Mouse (Mus musculus): Measurements from ENCODE around the gene Carm1. TPM values are rescaled to one million over a fixed set of nuclear protein-coding genes. Genes with fewer than 3 reads are reported as not detected.

Carm1 gene
- polyA plus RNA-seq, 1 experiment from 2014 or later: 76.5 TPM

DNA sequence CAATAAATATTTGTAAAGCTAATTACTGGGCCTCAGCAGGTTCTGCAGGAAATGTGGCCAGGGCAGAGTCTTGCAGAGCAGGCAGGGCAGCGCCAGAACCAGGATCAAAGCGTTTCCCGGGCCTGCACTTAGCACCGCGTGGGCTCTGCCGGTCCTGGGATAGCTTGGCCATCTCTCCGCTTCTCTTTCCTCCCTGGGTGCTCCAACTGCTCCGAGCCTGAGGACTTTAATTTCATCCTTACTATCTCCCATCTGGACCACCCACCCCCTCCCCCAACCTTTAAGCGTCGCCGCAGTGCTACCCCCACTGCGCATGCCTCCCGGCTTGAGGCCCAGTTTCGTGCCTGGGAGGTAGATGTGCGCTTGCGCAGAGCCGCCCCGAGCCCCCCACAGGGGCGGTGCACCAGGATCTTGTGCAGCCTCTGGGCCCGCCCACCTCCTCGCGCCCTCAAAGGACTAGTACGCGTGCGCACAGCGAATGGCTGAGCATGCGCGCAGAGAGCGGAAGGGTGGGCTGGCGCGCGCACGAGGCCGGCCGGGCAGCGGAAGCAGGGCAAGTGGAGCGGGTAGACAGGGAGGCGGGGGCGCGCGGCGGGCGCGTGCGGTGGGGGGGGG, 69.0 kb downstream of the Carm1 start, which contains the start of gene Smarca4:
Gene Smarca4 (plus strand): TSS at position 553 of the 615 bp plus-strand sequence.
- ATAC-seq (ENCODE audit: insufficient read depth) (peak; percentile 95), DNase-seq (peak; percentile 100)
- peak within 1 kb of the TSS; percentile 89 for H3K9ac ChIP-seq
- peak within 1 kb of the TSS; percentile 95 for H3K27ac ChIP-seq (ENCODE audit: low read depth)
- H3K9me3 ChIP-seq (ENCODE audit: low read depth, low read length): no peaks in the 10 kb centered on the region
- H3K4me1 ChIP-seq (ENCODE audit: insufficient read depth): peaks cover 3% of the 10 kb centered on the region; the same call in 1 of the 2 replicates
- H3K4me2 ChIP-seq: peak within 1 kb of the TSS; percentile 80
- peak within 1 kb of the TSS; percentile 80 for H3K4me3 ChIP-seq (ENCODE audit: low read depth, low read length)
- H3K36me3 ChIP-seq (ENCODE audit: insufficient read depth): peaks cover 15% of the 10 kb centered on the region; the same call in 1 of the 2 replicates
- TF ChIP-seq CTCF (IDR thresholded peaks at IDR 0.05; ENCODE audit: low read depth): no peak
- H3K27me3 ChIP-seq (ENCODE audit: insufficient read depth, low read length): no peaks in the 10 kb centered on the region
- under 1% methylated on average over 45 of the region's 45 CpGs for WGBS

DNA sequence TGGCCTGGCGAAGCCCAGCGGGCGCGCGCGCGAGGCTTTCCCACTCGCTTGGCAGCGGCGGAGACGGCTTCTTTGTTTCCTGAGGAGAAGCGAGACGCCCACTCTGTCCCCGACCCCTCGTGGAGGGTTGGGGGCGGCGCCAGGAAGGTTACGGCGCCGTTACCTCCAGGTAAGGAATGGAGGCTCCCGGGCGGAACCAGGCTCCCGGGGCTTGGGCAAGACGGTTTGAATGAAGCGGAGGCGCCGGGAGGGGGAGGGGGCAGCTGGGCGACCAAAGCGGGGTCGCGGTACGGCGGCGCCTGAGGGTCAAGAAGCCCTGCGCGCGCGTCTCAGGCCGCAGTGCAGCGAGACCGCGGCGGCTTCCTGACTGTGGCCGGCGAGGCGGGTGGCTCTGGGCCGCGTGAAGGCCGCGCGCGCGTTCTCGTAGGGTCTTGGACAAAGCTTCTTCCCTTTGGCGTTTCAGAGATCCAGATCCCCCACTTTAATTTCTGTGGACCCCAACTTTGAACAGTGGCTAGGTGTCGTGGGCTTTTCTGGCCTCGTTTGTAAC, 69.6 kb downstream of the Carm1 start:
- WGBS: under 1% methylated on average over 57 of the region's 57 CpGs
- Histone ChIP-seq H3K9ac (peak overlapping the region; percentile 89), H3K36me3 (ENCODE audit: insufficient read depth) (peaks cover 15% of the 10 kb centered on the region; the same call in 1 of the 2 replicates), H3K4me1 (ENCODE audit: insufficient read depth) (peaks cover 3% of the 10 kb centered on the region; the same call in 1 of the 2 replicates), H3K4me3 (ENCODE audit: low read depth, low read length) (peak overlapping the region; percentile 80), H3K27me3 (ENCODE audit: insufficient read depth, low read length) (no peaks in the 10 kb centered on the region), H3K27ac (ENCODE audit: low read depth) (peak overlapping the region; percentile 95), H3K9me3 (ENCODE audit: low read depth, low read length) (no peaks in the 10 kb centered on the region), H3K4me2 (peak overlapping the region; percentile 80)
- TF ChIP-seq CTCF (IDR thresholded peaks at IDR 0.05; ENCODE audit: low read depth): no peak
- peak; percentile 87 for ATAC-seq (ENCODE audit: insufficient read depth)
- peak; percentile 93 for DNase-seq

DNA sequence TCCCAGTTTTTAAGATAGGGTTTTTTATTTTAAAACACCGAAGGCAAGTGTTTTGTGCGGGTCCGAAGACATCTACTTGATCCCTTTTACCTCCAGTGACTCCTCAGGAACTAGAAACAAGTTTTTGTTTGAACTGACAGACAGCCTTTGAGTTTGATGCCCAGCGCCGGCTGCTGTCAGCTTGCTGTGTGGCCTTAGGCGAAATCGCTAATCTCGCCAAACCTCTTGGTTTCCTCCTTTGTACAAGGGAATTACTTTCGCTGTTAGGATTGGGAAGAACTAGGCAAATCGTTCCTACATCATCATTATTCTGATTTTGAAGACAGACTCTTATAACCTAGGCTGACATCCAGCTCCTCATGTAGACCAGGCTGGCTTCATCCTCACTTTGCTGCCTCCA, 70.4 kb downstream of the Carm1 start:
- Histone ChIP-seq H3K4me2 (peak overlapping the region; percentile 80), H3K36me3 (ENCODE audit: insufficient read depth) (peaks cover 15% of the 10 kb centered on the region; the same call in 1 of the 2 replicates), H3K4me3 (ENCODE audit: low read depth, low read length) (peak overlapping the region; percentile 80), H3K27me3 (ENCODE audit: insufficient read depth, low read length) (no peaks in the 10 kb centered on the region), H3K4me1 (ENCODE audit: insufficient read depth) (peaks cover 3% of the 10 kb centered on the region; the same call in 1 of the 2 replicates), H3K27ac (ENCODE audit: low read depth) (peak overlapping the region; percentile 95), H3K9me3 (ENCODE audit: low read depth, low read length) (no peaks in the 10 kb centered on the region), H3K9ac (peak overlapping the region; percentile 89)
- WGBS: 5% methylated on average over 10 of the region's 10 CpGs
- ATAC-seq (ENCODE audit: insufficient read depth): no peak
- TF ChIP-seq CTCF (IDR thresholded peaks at IDR 0.05; ENCODE audit: low read depth): no peak
- DNase-seq: peak; percentile 57

DNA sequence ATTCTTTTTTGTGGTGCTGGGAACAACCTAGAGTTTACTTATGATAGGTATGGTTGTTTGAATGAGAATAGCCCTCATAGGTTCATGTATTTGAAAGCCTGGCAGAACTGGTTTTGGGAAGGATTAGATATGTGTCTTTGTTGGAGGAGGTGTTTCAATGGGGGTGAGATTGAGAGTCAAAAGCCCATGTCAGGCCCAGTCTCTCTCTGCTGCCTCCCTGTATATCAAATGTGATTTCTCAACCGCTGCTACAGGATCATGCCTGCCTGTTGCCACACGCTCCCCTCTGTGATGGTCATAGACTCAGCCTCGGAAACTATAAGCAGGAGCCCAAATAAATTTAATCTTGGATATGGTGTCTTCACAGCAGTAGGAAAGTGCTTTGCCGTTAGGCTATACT, 73.5 kb downstream of the Carm1 start:
- DNase-seq (no peak), ATAC-seq (ENCODE audit: insufficient read depth) (no peak)
- Histone ChIP-seq H3K36me3 (ENCODE audit: insufficient read depth) (peaks cover 18% of the 10 kb centered on the region), H3K4me3 (ENCODE audit: low read depth, low read length) (no peak overlapping the region), H3K27ac (ENCODE audit: low read depth) (no peak overlapping the region), H3K4me2 (no peak overlapping the region), H3K9ac (no peak overlapping the region), H3K27me3 (ENCODE audit: insufficient read depth, low read length) (no peaks in the 10 kb centered on the region), H3K9me3 (ENCODE audit: low read depth, low read length) (no peaks in the 10 kb centered on the region), H3K4me1 (ENCODE audit: insufficient read depth) (peaks cover 3% of the 10 kb centered on the region; the same call in 1 of the 2 replicates)
- WGBS: 78% methylated on average over 4 of the region's 4 CpGs
- no peak for TF ChIP-seq CTCF (IDR thresholded peaks at IDR 0.05; ENCODE audit: low read depth)

DNA sequence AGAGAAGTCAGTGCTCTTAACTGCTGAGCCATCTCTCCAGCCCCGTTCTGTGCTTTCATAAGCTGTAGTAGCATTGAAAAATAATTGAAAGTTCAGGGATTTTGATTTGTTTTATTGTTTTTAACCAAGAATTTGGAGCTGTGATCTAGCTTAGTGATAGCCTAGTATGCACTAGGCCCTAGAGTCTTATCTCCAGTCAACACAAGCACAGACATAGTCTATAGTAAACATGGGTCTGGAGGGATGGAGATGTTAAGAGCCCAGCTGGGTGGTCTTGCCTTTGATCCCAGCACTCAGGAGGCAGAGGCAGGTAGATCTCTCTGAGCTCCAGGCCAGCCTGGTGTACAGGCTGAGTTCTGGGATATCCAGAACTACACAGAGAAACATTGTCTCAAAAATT, 76.0 kb downstream of the Carm1 start:
- Histone ChIP-seq H3K27ac (ENCODE audit: low read depth) (no peak overlapping the region), H3K27me3 (ENCODE audit: insufficient read depth, low read length) (no peaks in the 10 kb centered on the region), H3K4me1 (ENCODE audit: insufficient read depth) (peaks cover 3% of the 10 kb centered on the region; the same call in 1 of the 2 replicates), H3K9me3 (ENCODE audit: low read depth, low read length) (no peaks in the 10 kb centered on the region), H3K4me3 (ENCODE audit: low read depth, low read length) (no peak overlapping the region), H3K36me3 (ENCODE audit: insufficient read depth) (peaks cover 18% of the 10 kb centered on the region), H3K9ac (no peak overlapping the region), H3K4me2 (no peak overlapping the region)
- 94% methylated on average over 1 of the region's 1 CpGs for WGBS
- TF ChIP-seq CTCF (IDR thresholded peaks at IDR 0.05; ENCODE audit: low read depth): no peak
- ATAC-seq (ENCODE audit: insufficient read depth): no peak
- no peak for DNase-seq

DNA sequence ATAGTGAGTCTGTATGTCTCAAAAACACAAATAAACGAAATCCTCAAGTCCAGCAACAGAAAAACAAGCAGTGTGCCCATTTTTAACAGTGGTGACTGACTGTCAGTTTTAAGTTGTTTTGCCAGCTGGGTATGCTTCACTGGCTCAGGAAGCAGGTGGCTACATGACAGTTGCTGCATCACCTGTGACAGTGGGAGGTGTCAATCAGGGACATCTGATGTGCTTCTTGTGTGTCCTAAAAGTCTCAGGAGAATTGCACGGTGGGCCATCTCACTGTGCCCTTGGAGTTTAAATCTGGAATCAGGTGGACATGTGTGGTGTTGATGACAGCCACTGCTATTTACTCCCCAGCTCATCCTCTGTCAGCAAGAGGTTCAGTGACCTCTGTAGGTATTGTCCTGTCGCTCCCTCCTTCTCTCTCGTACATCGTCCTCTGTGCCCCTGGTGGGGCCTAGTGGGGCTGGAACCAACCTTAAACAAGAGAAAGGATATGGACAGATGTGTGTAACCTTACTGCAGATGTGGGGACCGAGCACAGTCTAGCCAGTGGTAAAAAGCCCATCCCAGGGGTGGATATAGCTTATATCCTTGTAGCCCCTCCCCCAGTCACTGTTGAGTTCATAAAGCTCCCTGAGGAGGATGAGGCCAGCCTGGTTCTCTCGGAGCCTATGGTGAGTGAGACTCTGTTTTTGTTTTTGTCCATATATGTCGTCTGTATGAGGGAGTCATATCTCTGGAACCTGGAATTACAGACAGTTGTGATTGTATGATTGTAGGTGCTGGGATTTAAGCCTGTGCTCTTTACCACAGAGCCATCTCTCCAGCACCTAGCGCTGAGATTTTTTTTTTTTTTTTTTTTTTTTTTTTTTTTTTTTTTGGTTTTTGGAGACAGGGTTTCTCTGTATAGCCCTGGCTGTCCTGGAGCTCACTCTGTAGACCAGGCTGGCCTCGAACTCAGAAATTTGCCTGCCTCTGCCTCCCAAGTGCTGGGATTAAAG, 78.9 kb downstream of the Carm1 start:
- ATAC-seq (ENCODE audit: insufficient read depth) (no peak), DNase-seq (no peak)
- Histone ChIP-seq H3K4me2 (no peak overlapping the region), H3K9ac (no peak overlapping the region), H3K36me3 (ENCODE audit: insufficient read depth) (peaks cover 4% of the 10 kb centered on the region; the same call in 1 of the 2 replicates), H3K9me3 (ENCODE audit: low read depth, low read length) (no peaks in the 10 kb centered on the region), H3K4me3 (ENCODE audit: low read depth, low read length) (no peak overlapping the region), H3K27ac (ENCODE audit: low read depth) (no peak overlapping the region), H3K27me3 (ENCODE audit: insufficient read depth, low read length) (no peaks in the 10 kb centered on the region), H3K4me1 (ENCODE audit: insufficient read depth) (no peaks in the 10 kb centered on the region)
- no peak for TF ChIP-seq CTCF (IDR thresholded peaks at IDR 0.05; ENCODE audit: low read depth)
- 87% methylated on average over 10 of the region's 10 CpGs for WGBS

Measured in lung, embryonic 14.5 days (tissue).